Mouse (Mus musculus) CH12.LX (cell line): ENCODE data around the gene Podn. TPM values are rescaled to one million over a fixed set of nuclear protein-coding genes. Genes with fewer than 3 reads are reported as not detected.
"Not testable (repeated sequence)": the region's sequence is repeated elsewhere in the genome, so short reads cannot be mapped to it uniquely, and the experiment has no call there.

Experiments used
- DNase-seq: peaks from one replicate; pipeline ENCODE4 v3.0.0-alpha.2; 2013; ENCODE audit errors: extremely low read depth
- H3K27ac ChIP-seq: 2 replicates; pipeline ENCODE4 v1.5.1; 2012; ENCODE audit warnings: low read depth, mild to moderate bottlenecking, control low read depth, moderate library complexity; ENCODE audit not compliant: insufficient read depth
- H3K27me3 ChIP-seq: replicated peaks from 2 replicates; pipeline ENCODE3; 2012; ENCODE audit warnings: inconsistent platforms
- H3K36me3 ChIP-seq, 2 experiments: replicated peaks in 1 of 2; 2 replicates each; pipeline versions ENCODE3 to v1.6.1; 2012; ENCODE audit warnings: inconsistent platforms in 1 of 2, low read length in 1 of 2, mild to moderate bottlenecking in 1 of 2, mixed read lengths in 1 of 2, moderate library complexity in 1 of 2; ENCODE audit not compliant: control insufficient read depth in 1 of 2, insufficient read depth in 1 of 2
- H3K4me1 ChIP-seq, 2 experiments: 2 replicates each; pipeline ENCODE4 v1.6.1; 2012; ENCODE audit warnings: inconsistent platforms in 1 of 2, moderate library complexity in 1 of 2; ENCODE audit not compliant: insufficient read depth in 2 of 2, control insufficient read depth in 1 of 2
- H3K4me2 ChIP-seq: 2 replicates; pipeline ENCODE4 v1.6.1; 2012; ENCODE audit warnings: low read depth, mild to moderate bottlenecking, control low read depth; ENCODE audit not compliant: poor library complexity, insufficient read depth, severe bottlenecking
- H3K4me3 ChIP-seq, 3 experiments: fragments of 150-350 bp in 1 of 3; sonication (generic) in 1 of 3; replicated peaks in 1 of 3; 2 replicates each; pipeline versions ENCODE3 to v1.5.1; 2011 to 2012; ENCODE audit warnings: low read depth in 2 of 3, low read length in 2 of 3, mild to moderate bottlenecking in 2 of 3, moderate library complexity in 2 of 3, control low read depth in 1 of 3, improper control_type of control experiment in 1 of 3, inconsistent platforms in 1 of 3, mixed read lengths in 1 of 3; ENCODE audit not compliant: poor library complexity in 1 of 3
- H3K79me2 ChIP-seq: replicated peaks from 2 replicates; pipeline ENCODE4 v1.6.1; 2012; ENCODE audit warnings: mild to moderate bottlenecking, moderate library complexity; ENCODE audit not compliant: control insufficient read depth, poor library complexity, insufficient read depth, severe bottlenecking; ENCODE audit errors: extremely low read depth
- H3K9ac ChIP-seq: 2 replicates; pipeline ENCODE4 v1.6.1; 2012; ENCODE audit warnings: low read depth, mild to moderate bottlenecking, control low read depth, moderate library complexity; ENCODE audit not compliant: insufficient read depth
- H3K9me3 ChIP-seq: replicated peaks from 2 replicates; pipeline ENCODE3; 2012; ENCODE audit warnings: low read length, inconsistent platforms, mixed read lengths
- BHLHE40 ChIP-seq: IDR thresholded peaks from 2 replicates; pipeline ENCODE4 v1.6.1; 2011; ENCODE audit warnings: mild to moderate bottlenecking, low read depth, low read length, improper control_type of control experiment
- CHD1 ChIP-seq: IDR thresholded peaks from 2 replicates; pipeline ENCODE4 v1.6.1; 2012; ENCODE audit warnings: low read depth, low read length, improper control_type of control experiment, inconsistent platforms
- CHD2 ChIP-seq: IDR thresholded peaks from 2 replicates; pipeline ENCODE4 v1.6.1; 2011; ENCODE audit warnings: low read length, improper control_type of control experiment
- ELF1 ChIP-seq: IDR thresholded peaks from 2 replicates; pipeline ENCODE4 v1.6.1; 2014; ENCODE audit warnings: low read depth, mild to moderate bottlenecking, inconsistent platforms, low read length, improper control_type of control experiment
- EP300 ChIP-seq: IDR thresholded peaks from 2 replicates; pipeline ENCODE4 v1.6.1; 2011; ENCODE audit warnings: low read length, improper control_type of control experiment
- ETS1 ChIP-seq: conservative IDR thresholded peaks from 2 replicates; pipeline ENCODE4 v1.6.1; 2012; ENCODE audit warnings: low read depth, mild to moderate bottlenecking, inconsistent platforms, low read length, improper control_type of control experiment, moderate library complexity
- HCFC1 ChIP-seq: IDR thresholded peaks from 2 replicates; pipeline ENCODE4 v1.6.1; 2012; ENCODE audit warnings: low read depth, mild to moderate bottlenecking, inconsistent platforms, low read length, improper control_type of control experiment
- IRF4 ChIP-seq: IDR thresholded peaks from 2 replicates; pipeline ENCODE4 v1.6.1; 2014; ENCODE audit warnings: low read depth, mild to moderate bottlenecking, inconsistent platforms, low read length, improper control_type of control experiment
- JUND ChIP-seq: conservative IDR thresholded peaks from 2 replicates; pipeline ENCODE4 v1.6.1; 2011; ENCODE audit warnings: low read depth, low read length, improper control_type of control experiment
- KAT2A ChIP-seq: IDR thresholded peaks from 2 replicates; pipeline ENCODE4 v1.6.1; 2012; ENCODE audit warnings: low read length, improper control_type of control experiment, inconsistent platforms; ENCODE audit not compliant: insufficient replicate concordance
- MAZ ChIP-seq: IDR thresholded peaks from 2 replicates; pipeline ENCODE4 v1.6.1; 2012; ENCODE audit warnings: low read depth, mild to moderate bottlenecking, inconsistent platforms, low read length, improper control_type of control experiment, moderate library complexity
- MEF2A ChIP-seq: IDR thresholded peaks from 2 replicates; pipeline ENCODE4 v1.6.1; 2014; ENCODE audit warnings: low read depth, mild to moderate bottlenecking, inconsistent platforms, low read length, improper control_type of control experiment, borderline replicate concordance
- MYC ChIP-seq: IDR thresholded peaks from 2 replicates; pipeline ENCODE4 v1.6.1; 2011; ENCODE audit warnings: low read depth, mild to moderate bottlenecking, improper control_type of control experiment, low read length
- PAX5 ChIP-seq: IDR thresholded peaks from 2 replicates; pipeline ENCODE4 v1.6.1; 2012; ENCODE audit warnings: low read length, inconsistent platforms, mixed read lengths
- POLR2A ChIP-seq: IDR thresholded peaks from 2 replicates; pipeline ENCODE4 v1.6.1; 2011; ENCODE audit warnings: low read depth, mild to moderate bottlenecking, improper control_type of control experiment, low read length
- POLR2AphosphoS2 ChIP-seq: IDR thresholded peaks from 2 replicates; pipeline ENCODE4 v1.6.1; 2011; ENCODE audit warnings: low read depth, low read length, improper control_type of control experiment
- RCOR1 ChIP-seq: conservative IDR thresholded peaks from 2 replicates; pipeline ENCODE4 v1.6.1; 2012; ENCODE audit warnings: low read depth, mild to moderate bottlenecking, inconsistent platforms, low read length, improper control_type of control experiment
- SIN3A ChIP-seq: IDR thresholded peaks from 2 replicates; pipeline ENCODE4 v1.6.1; 2012; ENCODE audit warnings: low read length, improper control_type of control experiment, inconsistent platforms
- UBTF ChIP-seq: IDR thresholded peaks from 2 replicates; pipeline ENCODE4 v1.6.1; 2012; ENCODE audit warnings: low read depth, mild to moderate bottlenecking, inconsistent platforms, low read length, improper control_type of control experiment, moderate library complexity
- USF1 ChIP-seq: IDR thresholded peaks from 2 replicates; pipeline ENCODE4 v1.6.1; 2014; ENCODE audit warnings: low read depth, mild to moderate bottlenecking, inconsistent platforms, low read length, improper control_type of control experiment
- USF2 ChIP-seq: conservative IDR thresholded peaks from 2 replicates; pipeline ENCODE4 v1.6.1; 2011; ENCODE audit warnings: low read depth, low read length, improper control_type of control experiment
- ZC3H11A ChIP-seq: IDR thresholded peaks from 2 replicates; pipeline ENCODE4 v1.6.1; 2012; ENCODE audit warnings: low read depth, mild to moderate bottlenecking, inconsistent platforms, low read length, improper control_type of control experiment
- ZMIZ1 ChIP-seq: IDR thresholded peaks from 2 replicates; pipeline ENCODE4 v1.6.1; 2012; ENCODE audit warnings: low read depth, mild to moderate bottlenecking, inconsistent platforms, low read length, improper control_type of control experiment
- ZNF384 ChIP-seq: IDR thresholded peaks from 2 replicates; pipeline ENCODE4 v1.6.1; 2012; ENCODE audit warnings: low read depth, low read length, improper control_type of control experiment, inconsistent platforms
- dilution Hi-C: fragments of 300-500 bp; cut with MboI; formaldehyde crosslinking; loops from 2 replicates; pipeline ENCODE4 v1.14.3; 2020; ENCODE audit warnings: low sequenced_read_pairs; ENCODE audit not compliant: extremely low pct_unique_long_range_greater_than_20kb, extremely low pct_ligation_motif_present
- in situ Hi-C: fragments of 300-500 bp; cut with MboI; formaldehyde crosslinking; loops from 3 replicates; pipeline ENCODE4 v1.14.3; 2019; ENCODE audit warnings: low sequenced_read_pairs, low pct_ligation_motif_present, low pct_unique_long_range_greater_than_20kb, mixed read lengths
- polyA plus RNA-seq: library from polyadenylated mRNA; unstranded; fragments of >175 nt; gene quantifications from 2 replicates; pipeline ENCODE4 v1.2.1, GENCODE M21; 2012; ENCODE audit warnings: low read depth; ENCODE audit not compliant: insufficient read length
- total RNA-seq, 2 experiments: library from RNA; depleted of rRNA; stranded (reverse); fragments of 300-350 nt in 1 of 2; fragments of >200 nt in 1 of 2; gene quantifications; 2 replicates each; pipeline ENCODE4 v1.2.3; 2012 to 2014

Gene Podn
- total RNA-seq (2012; rRNA removed) (0.04 TPM in 2 replicates), total RNA-seq (2014; rRNA removed) (not detected in 2 replicates), polyA plus RNA-seq (not detected in 2 replicates)

DNA sequence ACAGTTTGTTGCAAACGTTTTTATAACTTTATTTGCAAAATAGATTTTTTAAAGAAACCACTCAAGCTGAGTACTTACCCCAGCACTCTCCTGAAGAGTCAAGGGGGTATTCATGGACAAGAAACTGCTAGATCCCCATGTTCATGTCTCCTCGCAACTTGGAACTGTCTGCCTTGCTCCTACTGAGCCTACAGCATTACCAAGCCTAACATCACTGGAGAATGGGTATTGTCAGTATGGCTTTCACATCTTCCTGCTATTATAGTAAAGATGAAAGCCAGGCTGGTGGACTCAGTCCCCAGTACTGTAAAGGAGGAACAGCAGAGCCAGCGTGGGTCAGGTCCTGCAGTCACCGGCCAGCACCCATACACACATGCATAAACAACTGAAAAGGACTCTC, at the start of gene Podn:
Podn (minus strand) TSS at position 101 of the 400 bp plus-strand sequence.
- no peaks in the 10 kb centered on the region for H3K27me3 ChIP-seq
- no peak for DNase-seq
- H3K4me3 ChIP-seq, result no peak within 1 kb of the TSS
- dilution Hi-C loops, result no loop called here
- H3K36me3 ChIP-seq, result peaks cover 0 to 57% of the 10 kb centered on the region in 2 experiments
- H3K9me3 ChIP-seq, result no peaks in the 10 kb centered on the region
- H3K79me2 ChIP-seq, result no peaks in the 10 kb centered on the region
- no peak within 1 kb of the TSS for H3K9ac ChIP-seq
- in situ Hi-C loops, result no loop called here
- H3K4me2 ChIP-seq, result no peak within 1 kb of the TSS
- no peaks in the 10 kb centered on the region for H3K4me1 ChIP-seq
- H3K27ac ChIP-seq, result no peak within 1 kb of the TSS
- no peak for TF ChIP-seq MYC
- no peak for TF ChIP-seq POLR2A
- no peak for TF ChIP-seq HCFC1
- TF ChIP-seq JUND, result no peak
- TF ChIP-seq ETS1, result no peak
- no peak for TF ChIP-seq ZMIZ1
- TF ChIP-seq CHD2, result no peak
- TF ChIP-seq CHD1, result no peak
- no peak for TF ChIP-seq BHLHE40
- no peak for TF ChIP-seq RCOR1
- TF ChIP-seq ELF1, result no peak
- TF ChIP-seq SIN3A, result no peak
- TF ChIP-seq IRF4, result no peak
- no peak for TF ChIP-seq USF2
- TF ChIP-seq POLR2AphosphoS2, result no peak
- TF ChIP-seq ZC3H11A, result no peak

DNA sequence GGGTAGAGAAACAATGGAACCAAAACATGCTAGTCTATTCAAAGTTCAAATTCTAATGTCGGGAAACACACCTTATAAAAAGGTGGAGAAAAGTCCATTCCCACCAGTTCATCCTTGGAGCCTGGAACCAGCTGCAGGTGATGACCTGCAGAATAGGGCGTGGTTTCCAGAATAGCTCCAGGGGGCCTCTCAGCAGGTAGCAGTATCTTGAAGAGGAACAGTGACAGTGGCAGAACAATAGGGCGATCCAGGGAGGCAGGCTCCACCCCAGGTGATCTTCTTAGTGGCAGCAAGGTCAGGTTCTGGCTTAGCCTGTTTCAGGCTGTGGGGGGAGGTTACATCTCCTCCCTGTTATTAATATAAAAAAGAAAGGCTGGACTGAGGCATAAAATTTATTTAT, 49.3 kb upstream of the Podn start:
- H3K79me2 ChIP-seq, DNase-seq, H3K36me3 ChIP-seq, H3K27ac ChIP-seq, H3K9me3 ChIP-seq, H3K9ac ChIP-seq, H3K27me3 ChIP-seq, dilution Hi-C loops, in situ Hi-C loops, H3K4me2 ChIP-seq, H3K4me3 ChIP-seq, H3K4me1 ChIP-seq: not testable (repeated sequence)

DNA sequence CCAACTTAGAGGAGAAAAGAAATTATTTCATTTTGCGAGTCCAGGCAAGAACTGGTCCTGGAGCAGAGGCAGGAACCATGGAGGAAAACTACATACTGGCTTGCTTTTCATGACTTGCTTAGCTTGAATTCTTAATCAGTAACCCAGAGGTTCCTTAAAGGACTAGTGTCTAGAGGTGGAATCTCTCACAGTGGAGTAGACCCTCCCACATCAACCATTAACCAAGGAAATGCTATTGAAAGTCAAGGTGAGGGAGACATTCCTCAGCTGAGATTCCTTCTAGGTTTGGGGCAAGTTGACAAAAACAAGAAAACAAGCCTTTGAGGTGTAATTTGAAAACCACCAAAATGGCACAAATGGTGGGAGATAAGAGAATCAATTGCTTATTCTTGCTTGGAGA, 48.6 kb upstream of the Podn start, which contains the start of gene Scp2:
Scp2 (minus strand) TSS at position 119 of the 400 bp plus-strand sequence.
- H3K27me3 ChIP-seq, result no peaks in the 10 kb centered on the region
- no peak within 1 kb of the TSS for H3K27ac ChIP-seq
- DNase-seq, result no peak
- H3K36me3 ChIP-seq, result no peaks in the 10 kb centered on the region
- dilution Hi-C loops, result no loop called here
- H3K4me2 ChIP-seq, result no peak within 1 kb of the TSS
- no peak within 1 kb of the TSS for H3K9ac ChIP-seq
- H3K9me3 ChIP-seq, result peaks cover 5% of the 10 kb centered on the region
- H3K4me3 ChIP-seq, result no peak within 1 kb of the TSS
- TF ChIP-seq ELF1 (no peak), PAX5 (no peak), ZNF384 (no peak), UBTF (no peak), MAZ (no peak), MEF2A (no peak), POLR2A (no peak), USF1 (no peak), KAT2A (no peak), EP300 (no peak)
- peaks cover 0 to 7% of the 10 kb centered on the region in 2 experiments; a peak in 2 of 4 replicates for H3K4me1 ChIP-seq
- in situ Hi-C loops, result no loop called here
- no peaks in the 10 kb centered on the region for H3K79me2 ChIP-seq
